Mouse (Mus musculus): ENCODE measurements at regions not wholly inside any gene's neighbourhood (a gene's known extent, or its start where the extent isn't known, plus 50 kb on each side); places are given as distances from the start of the nearest gene placed in this dataset.

- Histone ChIP-seq H3K9me3 (ENCODE audit: low read length) (no peaks in the 10 kb centered on the region), H3K4me3 (ENCODE audit: low read depth, low read length) (no peak overlapping the region), H3K4me1 (ENCODE audit: insufficient read depth, low read depth, low read length) (no peaks in the 10 kb centered on the region), H3K27me3 (replicated peaks; ENCODE audit: insufficient read depth, low read length) (no peaks in the 10 kb centered on the region), H3K4me2 (replicated peaks; ENCODE audit: low read depth, low read length) (no peak overlapping the region), H3K36me3 (ENCODE audit: insufficient read depth, low read length) (no peaks in the 10 kb centered on the region), H3K27ac (ENCODE audit: low read length) (no peak overlapping the region), H3K9ac (replicated peaks; ENCODE audit: low read depth) (no peak overlapping the region)
- ATAC-seq = no peak
- 84% methylated on average over 1 of the region's 1 CpGs for WGBS
- DNase-seq (ENCODE audit: low spot score) = no peak
- TF ChIP-seq CTCF (IDR thresholded peaks at IDR 0.05) (peak; percentile 11; the same call in 1 of the 2 replicates), EP300 (IDR thresholded peaks at IDR 0.05) (no peak)
Measured at GRCm38 (mm10) chr4:5294030-5294429, 500.9 kb upstream of the Impad1 start.

- no peak for TF ChIP-seq CTCF (IDR thresholded peaks at IDR 0.05)
- H3K36me3 ChIP-seq (ENCODE audit: insufficient read depth, low read length) = no peaks in the 10 kb centered on the region
- WGBS = 50% methylated on average over 1 of the region's 1 CpGs
Measured at GRCm38 (mm10) chr4:5276113-5276512, 483.0 kb upstream of the Impad1 start.

More at GRCm38 (mm10) chr4:5276113-5276512, 483.0 kb upstream of the Impad1 start:
- H3K27me3 ChIP-seq (replicated peaks; ENCODE audit: insufficient read depth, low read length) = no peaks in the 10 kb centered on the region
- no peaks in the 10 kb centered on the region for H3K4me1 ChIP-seq (ENCODE audit: insufficient read depth, low read depth, low read length)
- ATAC-seq (no peak), DNase-seq (ENCODE audit: low spot score) (no peak)
- no peak overlapping the region for H3K4me2 ChIP-seq (replicated peaks; ENCODE audit: low read depth, low read length)
- H3K4me3 ChIP-seq (ENCODE audit: low read depth, low read length) = no peak overlapping the region
- H3K9ac ChIP-seq (replicated peaks; ENCODE audit: low read depth) = no peak overlapping the region
- no peaks in the 10 kb centered on the region for H3K9me3 ChIP-seq (ENCODE audit: low read length)
- H3K27ac ChIP-seq (ENCODE audit: low read length) = no peak overlapping the region

Measured in lung, postnatal 0 days (tissue).